Mouse (Mus musculus) small intestine, adult 2 months (tissue): ENCODE results near the gene Calml3. TPM values are rescaled to one million over a fixed set of nuclear protein-coding genes. Genes with fewer than 3 reads are reported as not detected.

Experiments used
- H3K27ac ChIP-seq: fragments of 200-500 bp; 2 replicates; pipeline ENCODE4 v1.5.1; 2012; ENCODE audit warnings: low read depth, low read length, control low read depth, inconsistent platforms; ENCODE audit not compliant: insufficient read depth
- H3K27me3 ChIP-seq: fragments of 200-500 bp; 2 replicates; pipeline ENCODE4 v1.6.1; 2012; ENCODE audit warnings: mild to moderate bottlenecking, moderate library complexity, low read length, inconsistent platforms; ENCODE audit not compliant: control insufficient read depth, insufficient read depth
- H3K36me3 ChIP-seq: fragments of 200-500 bp; 2 replicates; pipeline ENCODE4 v1.6.1; 2012; ENCODE audit warnings: mild to moderate bottlenecking, low read length, control low read depth, inconsistent platforms; ENCODE audit not compliant: control insufficient read depth, insufficient read depth
- H3K4me1 ChIP-seq: fragments of 200-500 bp; 2 replicates; pipeline ENCODE4 v1.6.1; 2012; ENCODE audit warnings: low read length, inconsistent platforms, mixed read lengths; ENCODE audit not compliant: control insufficient read depth, insufficient read depth, insufficient read length
- H3K4me3 ChIP-seq: fragments of 200-500 bp; 2 replicates; pipeline ENCODE4 v1.5.1; 2012; ENCODE audit warnings: low read depth, mild to moderate bottlenecking, control low read depth, inconsistent platforms, low read length, moderate library complexity
- CTCF ChIP-seq: fragments of 200-500 bp; IDR thresholded peaks from 2 replicates; pipeline ENCODE4 v1.5.1; 2012; ENCODE audit warnings: low read depth, mild to moderate bottlenecking, control low read depth, inconsistent platforms, low read length, moderate library complexity, mixed read lengths; ENCODE audit not compliant: insufficient replicate concordance, insufficient read length; ENCODE audit errors: extremely low read depth
- POLR2A ChIP-seq: fragments of 200-500 bp; IDR thresholded peaks from 2 replicates; pipeline ENCODE4 v1.6.1; 2012; ENCODE audit warnings: low read depth, mild to moderate bottlenecking, control low read depth, inconsistent platforms, low read length, moderate library complexity
- WGBS: fragments of 180-500 bp; shearing (Covaris S2); methylation state at CpG from one replicate; pipeline ENCODE4 v1.1.7; 2018; 5-methylcytosine and 5-hydroxymethylcytosine counted together
- polyA plus RNA-seq: library from polyadenylated mRNA; depleted of rRNA; stranded (reverse); fragments of >200 nt; gene quantifications from 2 replicates; pipeline ENCODE4 v1.2.3, GENCODE M21; 2012

Gene Calml3
- polyA plus RNA-seq, 1 experiment, result not detected

- 81% methylated on average over 3 of the region's 3 CpGs for WGBS
Measured at GRCm38 (mm10) chr13:3774280-3774679, 29.8 kb downstream of the Calml3 start.

DNA sequence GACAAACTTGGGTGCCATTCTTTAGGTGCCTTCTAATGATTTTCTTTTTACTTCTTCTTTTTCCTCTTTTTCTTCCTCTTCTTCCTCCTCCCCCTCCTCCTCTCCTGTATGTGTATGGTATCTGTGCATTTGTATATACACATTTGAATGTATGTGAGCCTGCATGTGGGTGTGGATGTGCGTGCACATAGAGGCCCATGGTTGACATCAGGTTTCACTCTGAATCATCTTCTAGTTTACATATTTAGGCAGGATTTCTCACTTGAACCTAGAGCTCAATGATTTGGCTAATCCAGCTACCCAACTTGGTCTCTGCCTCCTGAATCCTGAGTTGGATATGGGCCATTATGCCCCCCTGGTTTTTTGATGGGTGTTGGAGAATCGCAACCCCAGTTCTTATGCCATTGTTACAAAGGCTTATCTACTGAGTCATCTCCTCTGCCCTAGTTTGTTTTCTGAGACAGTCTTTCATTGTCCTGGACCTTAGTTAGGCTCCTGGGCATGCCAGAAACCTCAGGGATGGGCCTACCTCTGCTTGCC, 30.9 kb downstream of the Calml3 start:
- Histone ChIP-seq H3K27me3 (no peaks in the 10 kb centered on the region), H3K4me1 (peaks cover 32% of the 10 kb centered on the region; the same call in 1 of the 2 replicates), H3K4me3 (no peak overlapping the region), H3K36me3 (no peaks in the 10 kb centered on the region), H3K27ac (no peak overlapping the region)
- TF ChIP-seq POLR2A (no peak), CTCF (no peak)
- 96% methylated on average over 2 of the region's 2 CpGs for WGBS

More at GRCm38 (mm10) chr13:3774280-3774679, 29.8 kb downstream of the Calml3 start:
- TF ChIP-seq POLR2A (no peak), CTCF (no peak)
- Histone ChIP-seq H3K4me3 (no peak overlapping the region), H3K27ac (no peak overlapping the region), H3K4me1 (peaks cover 35% of the 10 kb centered on the region; the same call in 1 of the 2 replicates), H3K27me3 (no peaks in the 10 kb centered on the region), H3K36me3 (no peaks in the 10 kb centered on the region)

GRCm38 (mm10) chr13:3771221-3771620, 32.9 kb downstream of the Calml3 start:
- no peak overlapping the region for H3K27ac ChIP-seq

GRCm38 (mm10) chr13:3770170-3771024, 33.7 kb downstream of the Calml3 start:
- H3K36me3 ChIP-seq, result no peaks in the 10 kb centered on the region
- 55% methylated on average over 11 of the region's 11 CpGs for WGBS
- no peak for TF ChIP-seq POLR2A
- no peak for TF ChIP-seq CTCF
- no peaks in the 10 kb centered on the region for H3K27me3 ChIP-seq
- H3K4me3 ChIP-seq, result no peak overlapping the region
- peaks cover 13% of the 10 kb centered on the region; the same call in 1 of the 2 replicates for H3K4me1 ChIP-seq
- H3K27ac ChIP-seq, result no peak overlapping the region

More at GRCm38 (mm10) chr13:3771221-3771620, 32.9 kb downstream of the Calml3 start:
- no peak for TF ChIP-seq POLR2A
- no peak for TF ChIP-seq CTCF
- Histone ChIP-seq H3K4me1 (peaks cover 18% of the 10 kb centered on the region; the same call in 1 of the 2 replicates), H3K36me3 (no peaks in the 10 kb centered on the region), H3K27me3 (no peaks in the 10 kb centered on the region), H3K4me3 (no peak overlapping the region)
- 93% methylated on average over 5 of the region's 5 CpGs for WGBS

DNA sequence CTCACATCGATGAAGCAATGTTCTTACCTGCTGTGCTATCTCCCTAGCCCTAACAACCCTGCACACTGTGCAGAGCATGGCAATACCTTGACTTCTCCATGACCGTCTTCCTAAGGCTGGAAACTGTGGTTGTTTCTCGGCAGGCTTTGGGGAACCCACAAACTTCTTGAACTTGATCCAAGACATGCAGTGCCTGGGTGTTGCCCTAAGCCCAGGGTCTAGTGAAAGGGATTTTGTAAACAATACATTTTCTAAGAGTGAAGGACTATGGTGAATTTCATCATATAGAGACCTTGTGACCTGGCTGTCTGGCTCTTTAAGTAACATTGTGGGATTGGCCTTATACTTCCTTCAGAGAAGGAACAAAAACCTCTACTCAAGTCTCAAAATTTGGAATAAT, 34.6 kb downstream of the Calml3 start:
- no peak overlapping the region for H3K27ac ChIP-seq
- H3K4me3 ChIP-seq, result no peak overlapping the region
- WGBS, result 48% methylated on average over 3 of the region's 3 CpGs
- no peak for TF ChIP-seq CTCF
- TF ChIP-seq POLR2A, result no peak
- peaks cover 11% of the 10 kb centered on the region; the same call in 1 of the 2 replicates for H3K4me1 ChIP-seq
- H3K27me3 ChIP-seq, result no peaks in the 10 kb centered on the region
- H3K36me3 ChIP-seq, result no peaks in the 10 kb centered on the region

DNA sequence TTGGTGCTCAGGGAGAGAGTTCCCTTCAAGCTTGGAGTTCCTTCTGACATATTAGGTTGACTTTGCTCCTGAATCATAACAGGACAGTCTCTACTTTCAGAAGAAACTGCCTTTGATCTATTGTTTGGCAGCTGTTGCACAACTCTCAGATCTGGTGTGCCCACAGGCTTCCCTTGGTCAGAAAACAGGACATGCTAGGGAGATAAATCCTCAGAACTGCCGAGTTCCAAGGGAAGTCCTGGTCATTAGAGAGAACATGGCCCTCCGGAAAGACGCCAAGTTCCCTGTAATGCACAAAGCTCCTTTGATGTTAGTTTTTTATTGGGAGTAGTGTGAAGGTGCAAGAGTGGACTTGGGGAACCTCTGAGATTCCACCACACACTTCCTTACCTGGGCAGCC, 35.5 kb downstream of the Calml3 start:
- 15% methylated on average over 3 of the region's 3 CpGs for WGBS
- Histone ChIP-seq H3K4me3 (no peak overlapping the region), H3K27ac (no peak overlapping the region), H3K36me3 (no peaks in the 10 kb centered on the region), H3K27me3 (no peaks in the 10 kb centered on the region), H3K4me1 (peaks cover 11% of the 10 kb centered on the region; the same call in 1 of the 2 replicates)
- no peak for TF ChIP-seq CTCF
- TF ChIP-seq POLR2A, result no peak

- no peaks in the 10 kb centered on the region for H3K36me3 ChIP-seq
- H3K27me3 ChIP-seq, result no peaks in the 10 kb centered on the region
- peaks cover 11% of the 10 kb centered on the region; the same call in 1 of the 2 replicates for H3K4me1 ChIP-seq
- H3K4me3 ChIP-seq, result no peak overlapping the region
- no peak overlapping the region for H3K27ac ChIP-seq
- TF ChIP-seq POLR2A (no peak), CTCF (no peak)
Measured at GRCm38 (mm10) chr13:3767086-3767485, 37.0 kb downstream of the Calml3 start.

DNA sequence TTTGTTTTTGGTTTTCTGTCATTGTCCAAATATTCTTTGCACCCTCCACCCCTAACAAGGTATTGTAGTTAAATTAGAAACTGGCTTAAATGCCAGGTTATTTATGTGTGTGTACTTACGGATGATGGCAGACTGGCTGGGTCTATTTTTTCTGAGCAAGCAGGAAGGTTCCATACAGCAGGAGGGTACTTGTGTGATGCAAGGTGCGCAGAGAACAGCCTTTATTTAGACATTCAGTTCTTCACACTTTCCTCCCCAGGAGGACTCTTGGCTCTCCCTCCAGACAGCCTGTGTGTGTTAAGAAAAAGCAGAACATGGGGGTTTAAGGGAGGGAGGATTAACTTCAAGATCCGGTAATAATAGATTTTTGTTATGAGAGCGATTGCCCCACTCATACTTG, 38.3 kb downstream of the Calml3 start:
- no peaks in the 10 kb centered on the region for H3K36me3 ChIP-seq
- H3K4me1 ChIP-seq, result peaks cover 11% of the 10 kb centered on the region; the same call in 1 of the 2 replicates
- 86% methylated on average over 4 of the region's 4 CpGs for WGBS
- H3K4me3 ChIP-seq, result no peak overlapping the region
- TF ChIP-seq CTCF (no peak), POLR2A (no peak)
- H3K27me3 ChIP-seq, result no peaks in the 10 kb centered on the region
- no peak overlapping the region for H3K27ac ChIP-seq
